Comparison of ENCODE assay signal across 14 mouse cellular contexts in the genomic region with DNA sequence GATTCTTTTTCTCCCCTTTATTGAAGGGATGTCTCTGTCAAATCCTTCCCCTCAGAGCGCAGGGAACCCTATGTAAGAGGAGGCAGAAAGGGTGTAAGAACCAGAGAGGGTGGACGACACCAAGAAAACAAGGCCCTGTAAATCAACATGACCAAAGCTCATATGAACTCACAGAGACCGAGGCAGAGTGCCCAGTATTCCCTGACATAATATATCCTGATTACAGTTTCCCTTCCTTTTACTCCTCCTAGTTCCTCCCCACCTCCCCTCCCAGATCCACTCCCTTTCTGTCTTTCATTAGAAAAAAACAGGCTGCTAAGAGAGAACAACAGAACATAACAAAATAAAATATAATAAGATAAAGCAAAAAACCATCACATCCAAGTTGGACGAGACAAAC.
"Had no signal": no experiment of that assay in that cellular context is flagged by ENCODE, and none has a peak within 500 bp of the region (broad histone marks: within the 10 kb centered on the region; RNA-seq: fewer than 3 reads in every experiment).

No protein-coding gene starts in this region.

- H3K9me3 ChIP-seq: hindbrain, embryonic 15.5 days; limb, embryonic 10.5 days; liver, embryonic 15.5 days; lung, embryonic 15.5 days; midbrain, embryonic 13.5 days had no signal

- H3K9ac ChIP-seq: hindbrain, embryonic 15.5 days; liver, embryonic 15.5 days; lung, embryonic 15.5 days; midbrain, embryonic 13.5 days had no signal

- DNase-seq: right cerebral cortex, adult 18-20 months; right cerebral cortex, postnatal 25 days; thymus, adult 18-20 months; thymus, postnatal 14 days had no signal

- H3K27ac ChIP-seq: hindbrain, embryonic 15.5 days; left cerebral cortex, adult 2 months; limb, embryonic 10.5 days; liver, embryonic 15.5 days; lung, embryonic 15.5 days; midbrain, embryonic 13.5 days; stomach, postnatal 0 days had no signal

- H3K36me3 ChIP-seq: hindbrain, embryonic 15.5 days; limb, embryonic 10.5 days; liver, embryonic 15.5 days; lung, embryonic 15.5 days; midbrain, embryonic 13.5 days had no signal

- H3K27me3 ChIP-seq: hindbrain, embryonic 15.5 days; liver, embryonic 15.5 days; lung, embryonic 15.5 days; midbrain, embryonic 13.5 days had no signal

- H3K4me1 ChIP-seq: limb, embryonic 10.5 days; liver, embryonic 15.5 days; lung, embryonic 15.5 days had no signal

- H3K4me3 ChIP-seq: hindbrain, embryonic 15.5 days; left cerebral cortex, adult 2 months; limb, embryonic 10.5 days; liver, embryonic 15.5 days; lung, embryonic 15.5 days; midbrain, embryonic 13.5 days had no signal

- ATAC-seq: inflammation-experienced regulatory T-cells, adult 6 months; intestine, postnatal 0 days; midbrain, embryonic 13.5 days had no signal

- H3K4me2 ChIP-seq: hindbrain, embryonic 15.5 days; liver, embryonic 11.5 days; liver, embryonic 15.5 days; lung, embryonic 15.5 days; midbrain, embryonic 13.5 days had no signal
